Mouse (Mus musculus) mouse trophoblast stem cell (cell line): ENCODE measurements around the gene Irx5.

Experiments used
- in situ Hi-C, 2 experiments: fragments of 300-500 bp; cut with MseI, MboI; formaldehyde crosslinking; loops; 2 replicates in 1 of 2; 3 replicates in 1 of 2; pipeline ENCODE4 v1.15.1; 2025

Gene Irx5

DNA sequence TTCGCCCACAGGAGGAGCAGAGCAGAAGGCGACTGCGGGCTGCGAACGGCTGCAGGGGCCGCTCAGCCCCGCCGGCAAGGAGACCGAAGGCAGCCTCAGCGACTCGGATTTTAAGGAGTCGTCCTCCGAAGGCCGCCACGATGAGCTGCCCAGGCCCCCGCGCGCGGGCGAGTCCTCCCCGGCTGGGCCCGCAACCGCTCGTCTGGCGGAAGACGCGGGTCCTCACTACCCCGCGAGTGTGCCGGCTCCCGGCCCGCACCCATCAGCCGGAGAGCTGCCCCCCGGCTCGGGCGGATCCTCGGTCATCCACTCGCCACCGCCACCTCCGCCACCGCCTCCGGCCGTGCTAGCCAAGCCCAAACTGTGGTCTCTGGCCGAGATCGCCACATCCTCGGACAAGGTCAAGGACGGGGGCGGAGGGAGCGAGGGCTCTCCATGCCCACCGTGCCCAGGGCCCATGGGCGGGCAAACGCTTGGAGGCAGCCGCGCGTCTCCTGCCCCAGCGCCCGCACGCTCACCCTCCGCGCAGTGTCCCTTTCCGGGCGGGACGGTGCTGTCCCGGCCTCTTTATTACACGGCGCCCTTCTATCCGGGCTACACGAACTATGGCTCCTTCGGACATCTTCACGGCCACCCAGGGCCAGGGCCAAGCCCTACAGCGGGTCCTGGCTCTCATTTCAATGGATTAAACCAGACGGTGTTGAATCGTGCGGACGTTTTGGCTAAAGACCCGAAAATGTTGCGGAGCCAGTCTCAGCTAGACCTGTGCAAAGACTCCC is 2.8 kb downstream of the Irx5 start:
- in situ Hi-C loops = no loop called here

DNA sequence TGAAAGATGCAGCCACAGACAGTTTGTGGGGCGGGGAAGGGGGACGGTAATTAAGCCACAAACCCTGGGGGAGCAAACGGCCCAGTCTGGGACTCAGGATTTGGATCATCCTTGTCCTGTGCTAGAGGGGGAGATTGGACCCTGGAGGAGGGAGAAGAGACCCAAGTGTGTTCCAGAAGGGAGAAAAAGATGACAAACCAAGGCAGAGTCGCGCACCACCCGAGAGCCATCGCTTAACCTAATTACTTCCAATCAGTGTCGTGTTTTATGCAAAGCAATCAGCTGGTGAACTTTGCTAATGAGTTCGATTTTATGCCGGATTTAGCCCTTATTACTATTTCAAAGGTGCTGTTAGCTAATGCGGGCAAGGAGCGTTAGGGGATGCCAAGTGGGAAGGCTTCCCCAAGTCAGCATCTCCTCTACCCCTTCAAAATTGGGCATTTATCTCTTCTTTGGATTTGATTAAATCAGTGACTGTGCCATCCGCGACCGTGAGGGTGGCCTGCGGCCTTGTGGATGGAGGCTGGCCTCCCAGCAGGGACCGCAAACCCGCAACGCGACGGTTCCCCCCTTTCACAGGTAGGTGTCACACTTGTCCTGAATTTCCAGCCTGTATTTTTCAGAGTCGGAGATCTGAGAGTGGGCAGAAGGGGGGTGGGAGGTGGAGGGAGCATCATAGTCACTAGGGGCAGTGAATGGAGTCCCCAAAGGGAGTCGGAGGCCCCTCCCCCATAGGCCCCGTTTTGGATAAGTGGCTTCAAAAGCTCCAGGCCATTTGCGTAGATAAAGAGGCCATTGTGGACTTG is 4.3 kb downstream of the Irx5 start:
- in situ Hi-C loops = no loop called here

DNA sequence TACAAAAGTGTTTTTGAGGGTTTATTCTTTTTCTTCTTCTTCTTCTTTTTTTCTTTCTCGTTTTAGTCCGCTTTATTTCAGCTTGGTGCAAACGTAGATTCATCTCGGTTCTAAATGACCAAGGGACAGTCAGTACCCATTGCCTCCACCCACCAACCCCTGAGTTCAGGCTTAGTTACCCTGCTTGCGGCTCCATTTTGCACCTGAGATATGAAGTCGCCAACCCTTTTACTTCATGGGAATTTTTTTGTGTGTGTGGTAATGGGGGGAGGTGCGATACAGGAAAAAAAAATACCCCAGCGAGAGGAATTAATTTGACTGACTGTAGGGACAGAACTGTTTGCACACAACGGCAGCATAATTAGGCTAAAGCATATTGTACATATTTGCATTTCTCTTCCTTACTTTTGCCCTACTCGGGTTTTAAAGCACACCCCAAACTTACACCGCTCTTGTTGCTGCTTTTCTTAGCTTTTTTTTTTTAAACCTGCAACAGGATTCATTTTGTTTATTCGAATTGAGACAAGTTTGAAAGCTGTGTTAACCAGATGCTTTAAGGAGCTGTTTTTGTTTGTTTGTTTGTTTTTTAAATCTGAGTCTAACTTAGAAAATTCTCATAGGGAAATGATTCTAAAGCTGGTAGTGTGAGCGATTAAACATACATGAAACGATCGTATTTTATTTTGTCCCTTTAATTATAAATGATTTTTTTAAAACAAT is 5.1 kb downstream of the Irx5 start:
- in situ Hi-C loops = no loop called here

DNA sequence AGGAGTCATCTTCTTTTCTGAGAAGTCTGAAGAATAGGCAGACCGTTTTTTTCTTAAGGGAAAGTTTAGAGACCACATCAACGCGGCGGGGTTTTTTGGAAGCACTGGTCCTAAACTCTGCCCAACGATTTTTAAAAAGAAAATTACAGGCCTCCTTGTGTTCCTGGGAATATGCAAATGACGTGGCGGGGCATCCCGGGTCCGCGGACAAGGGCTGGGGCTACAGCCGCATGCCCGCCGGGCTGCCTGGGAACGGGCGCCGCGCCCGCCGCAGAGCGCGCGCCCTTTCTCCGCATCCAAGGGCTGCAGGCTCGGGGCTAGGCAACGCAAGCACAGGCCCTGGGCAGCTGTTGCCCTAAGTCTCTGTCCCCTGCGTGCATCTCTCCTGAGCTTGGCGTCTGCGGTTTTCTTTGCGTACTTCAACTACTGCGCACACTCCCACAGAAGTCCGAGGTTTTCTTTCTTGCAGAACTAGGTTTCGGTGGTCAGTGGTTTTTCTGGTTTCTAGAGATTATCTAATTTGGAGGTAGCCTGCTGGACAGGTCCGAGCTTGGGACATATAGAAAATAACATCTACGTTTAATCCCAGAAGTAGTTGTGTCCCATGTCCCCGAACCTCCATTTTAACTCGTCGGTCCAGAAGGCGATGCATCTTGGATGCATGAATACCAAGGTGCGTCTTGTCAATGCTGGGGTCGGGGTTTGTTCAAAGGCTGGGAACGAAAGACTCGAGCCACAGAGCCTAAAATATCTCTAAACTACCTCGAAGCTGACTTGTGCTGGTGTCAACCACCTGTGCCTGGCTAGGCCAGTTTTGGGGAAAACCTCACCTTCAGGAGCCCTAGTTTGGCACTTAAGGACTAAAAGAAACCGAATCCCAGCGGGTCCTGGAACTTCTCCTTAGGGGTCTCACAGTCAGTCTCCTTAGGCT is 6.1 kb downstream of the Irx5 start:
- in situ Hi-C loops = no loop called here

DNA sequence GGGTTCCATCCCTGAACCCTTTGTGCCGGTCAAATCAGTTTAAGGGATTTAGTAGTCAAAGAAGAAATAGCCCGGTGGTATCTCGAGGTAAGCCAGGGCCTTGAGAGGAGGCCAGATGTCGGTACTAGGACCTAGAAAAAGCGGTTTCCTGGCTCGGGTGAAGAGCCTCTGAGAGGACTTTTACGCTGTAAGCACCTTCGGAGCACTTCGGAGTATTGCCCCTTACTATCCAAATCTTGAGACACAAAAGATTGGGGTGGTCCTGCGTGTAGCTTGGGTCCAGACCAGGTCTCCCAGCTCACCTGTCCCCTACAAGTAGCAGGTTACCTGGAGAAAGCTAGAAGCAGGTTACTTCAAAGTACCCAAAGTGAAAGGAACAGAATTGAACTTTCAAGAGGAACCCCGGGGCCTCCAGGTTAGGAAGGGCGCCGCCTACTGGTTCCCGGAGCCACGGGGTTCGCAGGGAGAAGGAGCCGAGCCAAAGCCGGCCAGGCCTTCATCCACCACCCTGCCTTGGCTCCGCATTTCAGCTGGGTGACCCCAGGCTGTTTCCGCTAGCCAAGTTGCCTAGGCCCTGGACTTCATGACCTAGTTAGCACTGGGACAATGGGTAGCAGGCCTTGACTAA is 6.8 kb downstream of the Irx5 start:
- in situ Hi-C loops = no loop called here

DNA sequence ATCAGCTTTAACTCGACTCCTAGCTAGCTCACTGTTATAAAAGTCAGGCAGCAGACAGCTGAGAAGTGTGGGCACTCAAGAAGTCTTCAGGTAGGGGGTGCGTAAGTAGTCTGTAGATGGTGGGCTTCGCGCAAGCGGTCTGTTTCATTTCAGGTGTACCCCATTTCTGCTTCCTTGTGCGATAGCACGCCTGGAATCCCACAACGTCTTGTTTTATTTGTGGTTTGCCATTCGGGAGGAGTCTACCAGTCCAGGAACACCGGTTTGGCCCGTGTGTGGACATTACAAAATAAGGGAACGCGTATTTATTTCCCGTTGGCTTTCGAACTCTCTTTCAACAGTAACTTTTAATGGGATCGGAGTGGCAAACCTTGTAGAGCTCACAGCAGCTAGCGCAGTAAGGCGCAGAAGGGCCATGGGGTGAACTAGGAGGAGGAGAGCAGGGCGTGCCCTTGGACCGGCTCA is 7.4 kb downstream of the Irx5 start:
- in situ Hi-C loops = no loop called here

DNA sequence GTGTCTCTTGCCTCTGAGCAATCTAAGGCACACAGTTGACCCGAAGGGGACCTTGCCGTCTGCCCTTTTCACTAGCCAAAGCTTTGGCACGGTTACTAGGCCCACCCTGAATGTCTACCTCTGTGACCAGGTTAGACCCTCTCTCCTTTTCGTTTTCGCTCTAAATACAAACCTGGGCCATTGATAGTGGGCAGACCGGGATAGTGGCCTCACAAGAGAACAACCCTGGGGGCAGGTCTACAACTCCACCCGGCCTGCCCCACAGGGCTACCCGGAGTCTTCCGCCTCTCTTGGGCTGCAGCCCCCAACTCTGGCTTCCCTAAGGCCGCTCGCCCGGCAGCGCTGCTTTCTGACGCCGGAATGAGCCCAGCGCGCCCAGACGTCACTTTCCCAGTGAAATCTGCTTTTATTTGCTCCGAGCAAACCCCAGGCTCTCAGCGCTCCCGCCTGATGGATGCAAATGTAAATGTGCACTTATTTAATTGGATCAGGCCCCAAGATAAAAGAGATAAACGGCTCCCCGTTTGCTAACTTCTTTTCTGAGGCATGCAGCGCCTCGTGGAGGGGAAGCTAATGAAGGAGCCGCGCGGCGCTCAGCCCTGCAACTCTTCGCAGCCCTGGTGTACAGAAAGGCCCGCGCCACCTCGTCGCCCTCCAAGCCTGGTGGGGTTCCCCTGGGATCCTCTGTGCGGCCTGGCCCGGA is 8.0 kb downstream of the Irx5 start:
- in situ Hi-C loops = no loop called here

DNA sequence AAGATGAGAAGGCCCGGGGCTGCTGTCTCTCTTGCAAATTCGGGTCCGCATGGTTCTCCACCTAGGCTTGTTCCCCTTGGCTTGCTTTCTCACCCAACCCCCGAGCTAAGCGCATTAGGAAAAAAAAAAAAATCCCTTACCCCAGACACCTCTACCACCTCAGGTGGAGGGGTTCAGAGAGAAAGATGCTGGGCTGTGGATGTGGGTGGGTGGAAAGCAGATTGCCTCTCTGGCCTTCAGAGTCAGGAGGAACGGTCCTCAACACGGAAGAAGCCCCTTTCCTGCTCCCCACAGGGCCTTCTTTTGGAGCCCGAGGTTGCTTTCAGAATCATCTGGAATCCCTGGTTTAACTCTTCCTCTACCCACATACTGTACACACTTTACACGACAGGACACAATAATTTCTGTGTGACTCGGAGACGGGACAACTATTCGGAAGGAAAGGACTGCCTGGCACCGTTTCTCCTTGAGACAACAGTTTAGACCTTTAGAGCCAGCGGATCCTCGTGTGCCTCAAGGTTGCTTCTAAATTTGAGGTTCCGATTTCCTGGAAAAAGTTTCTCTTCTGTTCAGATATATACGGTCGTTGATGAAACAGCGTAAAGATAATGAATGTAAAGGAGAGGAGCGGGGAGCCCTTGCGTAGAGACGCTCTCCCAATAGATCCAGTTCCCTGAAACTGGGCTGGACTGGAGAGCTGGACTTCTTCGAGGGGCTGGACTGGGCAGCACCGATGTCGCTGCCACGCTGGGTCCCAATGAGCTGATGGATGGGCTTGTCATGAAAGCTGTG is 8.7 kb downstream of the Irx5 start:
- in situ Hi-C loops = no loop called here

DNA sequence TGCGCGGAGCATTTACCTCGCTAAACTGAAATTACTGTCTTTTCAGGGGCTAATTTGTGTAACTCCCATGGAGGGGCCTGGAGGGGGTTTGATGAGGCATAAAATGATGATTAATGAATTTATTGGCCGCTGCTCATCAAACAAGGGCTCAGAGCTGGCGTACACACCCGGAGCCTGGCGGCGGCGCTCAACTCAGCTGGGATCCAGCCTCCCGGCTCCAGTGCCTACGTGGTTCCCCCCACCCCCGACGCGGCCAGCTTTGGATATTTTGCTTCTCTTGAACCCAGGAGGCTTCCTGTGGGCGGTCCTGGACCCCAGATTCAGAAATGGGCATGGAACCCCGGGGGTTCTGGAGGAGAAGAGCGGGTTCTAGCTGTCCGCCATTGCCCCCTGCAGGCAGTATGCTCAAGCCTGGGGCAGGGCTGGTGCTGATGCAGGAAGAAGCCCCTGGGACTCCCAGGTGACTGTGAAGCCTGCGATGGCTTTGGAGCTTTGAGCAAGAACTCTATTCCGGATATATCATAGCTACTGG is 9.4 kb downstream of the Irx5 start:
- in situ Hi-C loops = no loop called here

DNA sequence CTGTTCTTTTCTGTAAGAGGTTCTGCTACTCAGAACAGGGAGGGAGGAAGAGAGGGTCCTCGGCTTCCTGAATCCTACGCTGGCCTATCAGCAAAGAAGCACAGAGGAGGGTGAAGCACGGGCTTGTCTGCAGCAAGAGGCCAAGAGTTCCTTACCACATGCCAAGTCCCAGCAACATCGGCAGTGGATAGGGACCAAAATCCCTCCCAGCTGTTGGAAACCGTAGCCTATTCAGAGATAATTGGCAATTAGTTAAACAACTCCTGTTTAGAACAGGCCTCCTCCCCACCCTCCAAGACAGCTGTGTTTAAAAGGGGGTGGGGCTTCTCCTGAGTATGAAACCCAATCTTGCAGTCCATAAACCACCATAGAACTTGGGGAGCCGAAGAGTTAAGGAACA is 22.1 kb downstream of the Irx5 start:
- in situ Hi-C loops = no loop called here

DNA sequence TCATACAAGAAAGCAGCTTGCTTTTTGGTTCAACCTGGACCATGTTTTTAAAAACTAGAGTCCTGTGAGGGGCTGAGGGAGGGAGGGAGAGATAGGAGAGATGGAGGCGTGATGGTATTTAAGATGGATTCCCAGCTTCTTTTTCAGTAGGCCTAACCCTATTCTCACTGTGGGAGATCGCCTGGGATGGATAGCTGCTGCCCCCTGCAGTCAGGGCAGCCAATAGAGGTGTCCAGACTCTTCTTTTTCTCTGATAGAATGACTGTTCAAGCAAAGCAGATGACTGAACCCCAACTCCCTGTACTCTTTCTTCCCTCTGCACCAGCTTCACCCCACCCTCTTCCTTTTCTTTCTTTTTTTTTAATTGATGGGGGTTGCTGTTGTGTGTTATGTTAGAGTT is 23.1 kb downstream of the Irx5 start:
- in situ Hi-C loops = no loop called here

DNA sequence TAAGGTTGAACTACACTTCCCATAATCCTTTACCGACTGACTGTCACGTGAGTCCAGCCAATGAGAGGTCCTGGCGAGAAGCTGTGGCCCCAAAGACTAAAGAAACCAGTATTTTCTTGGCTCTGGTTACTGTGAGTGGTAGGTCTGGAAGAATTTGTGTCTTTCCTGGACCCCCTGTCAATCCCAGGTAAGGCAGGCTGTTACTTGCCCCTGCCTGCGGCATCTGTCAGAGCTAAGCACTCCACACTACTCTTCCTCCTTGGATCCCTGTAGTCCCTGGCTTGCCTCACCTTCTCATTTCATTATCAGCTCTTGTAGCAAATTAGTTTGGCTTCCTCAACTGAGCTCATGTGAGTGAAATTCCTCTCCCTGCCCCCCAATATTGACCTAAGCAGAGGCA is 30.5 kb downstream of the Irx5 start:
- in situ Hi-C loops = no loop called here

DNA sequence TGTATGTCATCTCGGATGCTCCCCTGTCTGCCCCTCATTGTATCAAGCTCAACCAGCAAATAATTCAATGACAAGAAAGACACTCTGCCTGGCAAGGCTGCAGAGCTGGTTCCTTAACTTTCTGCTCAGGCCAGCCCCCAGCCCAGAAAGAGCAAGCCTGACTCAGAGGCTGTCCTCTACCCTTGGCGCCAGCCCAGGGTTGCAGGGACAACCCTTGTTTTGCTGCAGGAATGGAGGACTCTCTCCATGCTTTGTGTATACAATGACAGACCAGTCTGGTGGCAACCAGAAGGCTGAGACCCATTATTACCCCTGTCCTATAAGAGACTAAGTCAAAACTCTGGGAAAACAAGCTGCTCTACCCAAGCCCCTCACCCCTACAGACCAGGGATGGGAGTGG is 46.8 kb downstream of the Irx5 start:
- in situ Hi-C loops = no loop called here

DNA sequence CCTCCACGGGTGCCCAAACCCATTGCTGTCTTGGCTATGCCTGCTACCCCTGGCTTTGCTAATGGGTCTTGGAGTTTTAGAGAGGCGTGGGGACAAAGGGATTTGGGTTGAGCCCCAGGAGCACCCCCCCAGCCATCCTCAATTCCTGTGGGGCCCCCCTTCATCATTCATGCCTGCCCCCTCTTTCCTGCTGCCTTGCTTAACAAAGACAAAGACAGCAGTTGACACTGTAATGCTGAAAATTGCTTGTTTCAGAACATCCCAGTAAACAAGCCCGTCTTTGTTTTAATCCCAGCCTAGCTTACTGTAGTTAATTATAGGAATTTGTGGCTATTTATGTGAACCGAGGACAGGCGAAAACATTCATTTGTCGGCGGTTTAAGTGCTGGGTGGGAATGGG is 50.7 kb downstream of the Irx5 start:
- in situ Hi-C loops = no loop called here

DNA sequence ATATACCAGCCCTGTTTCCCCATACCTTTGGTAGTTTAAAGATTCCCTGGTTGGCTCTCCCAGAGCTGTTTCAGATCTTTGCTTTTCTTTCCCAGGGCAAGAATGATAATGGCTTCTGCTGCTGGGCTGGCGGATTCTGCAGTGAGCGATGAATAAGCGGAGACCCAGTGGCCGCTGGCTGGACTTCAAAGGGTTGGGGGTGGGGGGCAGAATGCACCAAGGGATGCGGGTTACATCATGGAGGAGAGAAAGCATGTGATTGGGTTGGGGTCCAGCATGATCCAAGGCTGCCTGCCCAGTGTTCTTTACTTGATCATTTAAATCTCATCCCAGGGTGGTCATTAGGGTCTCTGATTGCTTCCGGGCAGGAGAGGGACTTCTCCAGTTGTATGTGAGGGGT is 56.2 kb downstream of the Irx5 start:
- in situ Hi-C loops = no loop called here

DNA sequence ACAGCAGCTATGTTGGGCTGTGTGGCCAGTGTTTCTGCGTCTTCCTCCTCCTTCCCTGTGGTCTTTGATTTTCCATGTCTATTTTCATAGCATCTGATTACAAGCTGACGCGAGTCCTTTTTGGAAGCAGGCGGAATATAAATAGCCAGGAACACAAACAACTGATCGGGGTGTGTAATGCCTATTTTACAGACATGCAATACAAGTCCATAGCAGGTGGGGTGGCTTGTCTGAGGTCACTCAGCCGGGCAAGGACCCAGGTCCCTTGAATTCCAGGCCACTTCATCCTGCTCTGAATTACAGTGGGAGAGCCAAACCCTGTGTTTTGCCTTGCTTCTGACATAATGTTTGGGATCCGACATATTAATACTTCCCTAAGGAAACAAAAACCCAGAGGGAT is 63.2 kb downstream of the Irx5 start:
- in situ Hi-C loops = no loop called here
